Mouse (Mus musculus) heart, postnatal 0 days (tissue): ENCODE data around the gene Slc25a25. TPM values are rescaled to one million over a fixed set of nuclear protein-coding genes. Genes with fewer than 3 reads are reported as not detected.

Experiments used
- ATAC-seq: fragments of 200-750 bp; cut with Nextera tagmentation; 2 replicates; pipeline ENCODE4 v1.8.0; 2017; ENCODE audit warnings: low read depth, moderate number of reproducible peaks, moderate library complexity; ENCODE audit not compliant: insufficient read depth
- DNase-seq: peaks from one replicate; pipeline ENCODE4 v3.0.0-alpha.2; 2016; ENCODE audit warnings: low spot score
- H3K27ac ChIP-seq: fragments of 300-500 bp; sonication (generic); 2 replicates; pipeline ENCODE4 v1.5.1; 2014; ENCODE audit warnings: low read depth, mild to moderate bottlenecking
- H3K27me3 ChIP-seq: fragments of 300-500 bp; sonication (generic); 2 replicates; pipeline ENCODE4 v1.6.1; 2014; ENCODE audit warnings: low read length, mixed read lengths; ENCODE audit not compliant: control insufficient read depth, insufficient read depth
- H3K36me3 ChIP-seq: fragments of 300-500 bp; sonication (generic); replicated peaks from 2 replicates; pipeline ENCODE4 v1.6.1; 2014; ENCODE audit warnings: low read length, mixed read lengths; ENCODE audit not compliant: control insufficient read depth, insufficient read depth
- H3K4me1 ChIP-seq: fragments of 300-500 bp; sonication (generic); 2 replicates; pipeline ENCODE4 v1.6.1; 2014; ENCODE audit warnings: antibody characterized with exemption; ENCODE audit not compliant: control insufficient read depth, insufficient read depth
- H3K4me2 ChIP-seq: fragments of 300-500 bp; sonication (generic); 2 replicates; pipeline ENCODE4 v1.6.1; 2014; ENCODE audit warnings: low read depth, mild to moderate bottlenecking, low read length, moderate library complexity
- H3K4me3 ChIP-seq: fragments of 300-500 bp; sonication (generic); 2 replicates; pipeline ENCODE4 v1.5.1; 2014; ENCODE audit warnings: low read depth, low read length
- H3K9ac ChIP-seq: fragments of 300-500 bp; sonication (generic); replicated peaks from 2 replicates; pipeline ENCODE4 v1.6.1; 2014; ENCODE audit warnings: low read depth, low read length, mixed read lengths
- H3K9me3 ChIP-seq: fragments of 300-500 bp; sonication (generic); replicated peaks from 2 replicates; pipeline ENCODE4 v1.6.1; 2016; ENCODE audit warnings: low read length; ENCODE audit not compliant: control insufficient read depth
- CTCF ChIP-seq: IDR thresholded peaks from 2 replicates; pipeline ENCODE4 v1.5.1; 2016; ENCODE audit warnings: antibody characterized with exemption, control low read depth, low read depth
- EP300 ChIP-seq: IDR thresholded peaks from 2 replicates; pipeline ENCODE4 v1.6.1; 2016; ENCODE audit warnings: antibody characterized with exemption, low read depth
- WGBS: fragments of 180-500 bp; shearing (Covaris S2); extraction: QIAGEN DNeasy Blood & Tissue Kit; methylation state at CpG from one replicate; pipeline ENCODE4 v1.1.7; 2014; 5-methylcytosine and 5-hydroxymethylcytosine counted together
- polyA plus RNA-seq: library from polyadenylated mRNA; unstranded; fragments of >200 nt; fragmentation: Nextera tagmentation; extraction: Ambion mirVana; gene quantifications from 2 replicates; pipeline ENCODE4 v1.2.1, GENCODE M21; 2015
- total RNA-seq: library from RNA; depleted of rRNA; stranded (reverse); fragments of >200 nt; gene quantifications from 2 replicates; pipeline ENCODE4 v1.2.3, GENCODE M21; 2014; ENCODE audit warnings: low replicate concordance; rRNA removed

Gene Slc25a25
- total RNA-seq: 12.5 and 16.0 TPM in 2 replicates
- polyA plus RNA-seq: 6.5 and 6.6 TPM in 2 replicates

- H3K9me3 ChIP-seq: no peaks in the 10 kb centered on the region
- ATAC-seq (peak; percentile 86), DNase-seq (peak; percentile 96)
- peaks cover 58% of the 10 kb centered on the region for H3K4me1 ChIP-seq
- peak within 1 kb of the TSS; percentile 84 for H3K4me2 ChIP-seq
- under 1% methylated on average over 102 of the region's 103 CpGs for WGBS
- peaks cover 10% of the 10 kb centered on the region; the same call in 1 of the 2 replicates for H3K36me3 ChIP-seq
- H3K27ac ChIP-seq: peak within 1 kb of the TSS; percentile 95
- TF ChIP-seq CTCF (no peak), EP300 (no peak)
- H3K4me3 ChIP-seq: peak within 1 kb of the TSS; percentile 85
- no peaks in the 10 kb centered on the region for H3K27me3 ChIP-seq
- peak within 1 kb of the TSS; percentile 86 for H3K9ac ChIP-seq
These were observed at the start of gene Slc25a25 for GRCm38 (mm10) chr2:32450881-32451844. Gene Slc25a25 (minus strand): TSS chr2:32451445.

- no peaks in the 10 kb centered on the region for H3K36me3 ChIP-seq
- ATAC-seq: no peak
- no peaks in the 10 kb centered on the region for H3K27me3 ChIP-seq
- H3K4me2 ChIP-seq: no peak overlapping the region
- no peaks in the 10 kb centered on the region; the same call in 1 of the 2 replicates for H3K9me3 ChIP-seq
- H3K27ac ChIP-seq: no peak overlapping the region
- 0 out of 2 replicates have a peak, but pooled peaks cover 6% of the 10 kb centered on the region for H3K4me1 ChIP-seq
- TF ChIP-seq CTCF (no peak), EP300 (no peak)
- H3K4me3 ChIP-seq: no peak overlapping the region
- H3K9ac ChIP-seq: no peak overlapping the region
- DNase-seq: no peak
- 67% methylated on average over 5 of the region's 5 CpGs for WGBS
These were observed 49.2 kb upstream of the Slc25a25 start for GRCm38 (mm10) chr2:32500461-32500860.

- no peak overlapping the region for H3K4me2 ChIP-seq
- H3K4me1 ChIP-seq: 0 out of 2 replicates have a peak, but pooled peaks cover 6% of the 10 kb centered on the region
- no peak overlapping the region for H3K4me3 ChIP-seq
- DNase-seq (peak; percentile 27), ATAC-seq (no peak)
- TF ChIP-seq EP300 (no peak), CTCF (no peak)
- no peaks in the 10 kb centered on the region; the same call in 1 of the 2 replicates for H3K9me3 ChIP-seq
- no peak overlapping the region for H3K9ac ChIP-seq
- WGBS: 68% methylated on average over 4 of the region's 4 CpGs
- H3K36me3 ChIP-seq: no peaks in the 10 kb centered on the region
- no peak overlapping the region for H3K27ac ChIP-seq
- H3K27me3 ChIP-seq: no peaks in the 10 kb centered on the region
These were observed 48.1 kb upstream of the Slc25a25 start for GRCm38 (mm10) chr2:32499365-32499764.

GRCm38 (mm10) chr2:32496190-32496589, 44.9 kb upstream of the Slc25a25 start:
- Histone ChIP-seq H3K9me3 (no peaks in the 10 kb centered on the region; the same call in 1 of the 2 replicates), H3K27ac (peak overlapping the region; percentile 62; the same call in 1 of the 2 replicates), H3K4me3 (no peak overlapping the region), H3K36me3 (no peaks in the 10 kb centered on the region), H3K9ac (no peak overlapping the region), H3K4me1 (no peaks in the 10 kb centered on the region), H3K4me2 (no peak overlapping the region), H3K27me3 (no peaks in the 10 kb centered on the region)
- no peak for DNase-seq
- WGBS: 53% methylated on average over 5 of the region's 5 CpGs
- no peak for TF ChIP-seq CTCF
- no peak for TF ChIP-seq EP300
- ATAC-seq: no peak

- 56% methylated on average over 20 of the region's 20 CpGs for WGBS
- no peaks in the 10 kb centered on the region for H3K4me1 ChIP-seq
- DNase-seq (peak; percentile 20), ATAC-seq (no peak)
- no peak for TF ChIP-seq EP300
- no peak for TF ChIP-seq CTCF
- H3K4me3 ChIP-seq: 0 out of 2 replicates have a peak overlapping the region, but pooled peaks have one; percentile 2
- no peaks in the 10 kb centered on the region; the same call in 1 of the 2 replicates for H3K9me3 ChIP-seq
- peak overlapping the region; percentile 7; the same call in 1 of the 2 replicates for H3K4me2 ChIP-seq
- H3K27me3 ChIP-seq: no peaks in the 10 kb centered on the region
- H3K36me3 ChIP-seq: no peaks in the 10 kb centered on the region
- peak overlapping the region; percentile 62 for H3K27ac ChIP-seq
- H3K9ac ChIP-seq: no peak overlapping the region
These were observed 44.0 kb upstream of the Slc25a25 start for GRCm38 (mm10) chr2:32495185-32495726.
